Mouse (Mus musculus) liver, embryonic 14.5 days (tissue): ENCODE measurements around the gene Snapc1. TPM values are rescaled to one million over a fixed set of nuclear protein-coding genes. Genes with fewer than 3 reads are reported as not detected.

Experiments
- ATAC-seq: fragments of 200-750 bp; cut with Nextera tagmentation; 2 replicates; pipeline ENCODE4 v1.8.0; 2017; ENCODE audit warnings: moderate number of reproducible peaks, mild to moderate bottlenecking, moderate library complexity; ENCODE audit not compliant: insufficient read depth
- DNase-seq, 3 experiments: peaks; one replicate each; pipeline ENCODE4 v3.0.0-alpha.2; 2012 to 2013; ENCODE audit warnings: low read depth in 3 of 3, low spot score in 3 of 3
- H3K27ac ChIP-seq: fragments of 300-500 bp; sonication (generic); 2 replicates; pipeline ENCODE4 v1.5.1; 2014; ENCODE audit warnings: moderate library complexity, mild to moderate bottlenecking, control low read depth, inconsistent platforms
- H3K27me3 ChIP-seq: fragments of 300-500 bp; sonication (generic); 2 replicates; pipeline ENCODE4 v1.6.1; 2014; ENCODE audit warnings: mild to moderate bottlenecking, low read length, moderate library complexity; ENCODE audit not compliant: control insufficient read depth, insufficient read depth
- H3K36me3 ChIP-seq: fragments of 300-500 bp; sonication (generic); replicated peaks from 2 replicates; pipeline ENCODE4 v1.6.1; 2014; ENCODE audit warnings: low read depth; ENCODE audit not compliant: control insufficient read depth, insufficient read depth
- H3K4me1 ChIP-seq, 2 experiments: fragments of 200-500 bp in 1 of 2; fragments of 300-500 bp in 1 of 2; sonication (generic) in 1 of 2; replicated peaks; 2 replicates each; pipeline ENCODE4 v1.6.1; 2012 to 2014; ENCODE audit warnings: antibody characterized with exemption in 1 of 2, inconsistent platforms in 1 of 2, low read length in 1 of 2; ENCODE audit not compliant: control insufficient read depth in 2 of 2, insufficient read depth in 2 of 2
- H3K4me2 ChIP-seq: fragments of 300-500 bp; sonication (generic); 2 replicates; pipeline ENCODE4 v1.6.1; 2014; ENCODE audit warnings: low read depth, mild to moderate bottlenecking, control low read depth, moderate library complexity
- H3K4me3 ChIP-seq, 2 experiments: fragments of 200-500 bp in 1 of 2; fragments of 300-500 bp in 1 of 2; sonication (generic) in 1 of 2; 2 replicates each; pipeline ENCODE4 v1.5.1; 2012 to 2014; ENCODE audit warnings: low read depth in 2 of 2, low read length in 2 of 2, mild to moderate bottlenecking in 2 of 2, control low read depth in 1 of 2, inconsistent platforms in 1 of 2, moderate library complexity in 1 of 2; ENCODE audit not compliant: insufficient read depth in 1 of 2
- H3K9ac ChIP-seq: fragments of 300-500 bp; sonication (generic); replicated peaks from 2 replicates; pipeline ENCODE4 v1.6.1; 2014; ENCODE audit warnings: mild to moderate bottlenecking, control low read depth, moderate library complexity
- H3K9me3 ChIP-seq: fragments of 300-500 bp; sonication (generic); 2 replicates; pipeline ENCODE4 v1.6.1; 2016; ENCODE audit warnings: low read length, mixed read lengths; ENCODE audit not compliant: control insufficient read depth
- CTCF ChIP-seq: IDR thresholded peaks from 2 replicates; pipeline ENCODE4 v1.5.1; 2016; ENCODE audit warnings: antibody characterized with exemption, low read depth, control low read depth
- EP300 ChIP-seq: IDR thresholded peaks from 2 replicates; pipeline ENCODE4 v1.6.1; 2016; ENCODE audit warnings: antibody characterized with exemption, low read depth
- WGBS: fragments of 180-500 bp; shearing (Covaris S2); extraction: QIAGEN DNeasy Blood & Tissue Kit; methylation state at CpG from one replicate; pipeline ENCODE4 v1.1.7; 2014; ENCODE audit not compliant: insufficient replicate concordance; 5-methylcytosine and 5-hydroxymethylcytosine counted together
- polyA plus RNA-seq, 2 experiments: library from polyadenylated mRNA; depleted of rRNA in 1 of 2; stranded (reverse) in 1 of 2; unstranded in 1 of 2; fragments of >200 nt; fragmentation: Nextera tagmentation in 1 of 2; extraction: Ambion mirVana in 1 of 2; gene quantifications; 2 replicates each; pipeline versions ENCODE4 v1.2.1 to v1.2.3; 2012 to 2014

The Snapc1 gene
- polyA plus RNA-seq, 2 experiments: 3.3 to 3.5 TPM

GRCm38 (mm10) chr12:74023260-74023659, 59.0 kb downstream of the Snapc1 start:
- no peak overlapping the region for H3K9ac ChIP-seq
- no peak for TF ChIP-seq EP300
- no peak for TF ChIP-seq CTCF
- no peak for DNase-seq
- WGBS: 62% methylated on average over 5 of the region's 5 CpGs
- H3K9me3 ChIP-seq: no peaks in the 10 kb centered on the region
- ATAC-seq: no peak
- no peak overlapping the region for H3K4me2 ChIP-seq
- H3K27ac ChIP-seq: no peak overlapping the region
- H3K4me1 ChIP-seq: no peaks in the 10 kb centered on the region
- H3K27me3 ChIP-seq: no peaks in the 10 kb centered on the region
- H3K4me3 ChIP-seq: no peak overlapping the region
- H3K36me3 ChIP-seq: no peaks in the 10 kb centered on the region

- no peak for ATAC-seq
- no peak for DNase-seq
- no peaks in the 10 kb centered on the region for H3K9me3 ChIP-seq
- WGBS: 69% methylated on average over 2 of the region's 2 CpGs
- H3K4me2 ChIP-seq: no peak overlapping the region
- no peaks in the 10 kb centered on the region for H3K36me3 ChIP-seq
- H3K27ac ChIP-seq: no peak overlapping the region
- H3K4me1 ChIP-seq: no peaks in the 10 kb centered on the region
- H3K9ac ChIP-seq: no peak overlapping the region
- no peak overlapping the region for H3K4me3 ChIP-seq
- TF ChIP-seq CTCF (no peak), EP300 (no peak)
- H3K27me3 ChIP-seq: no peaks in the 10 kb centered on the region
These were observed 60.6 kb downstream of the Snapc1 start for GRCm38 (mm10) chr12:74024912-74025311.

Other genes with a start within 250 kb of the Snapc1 start
- gene Hif1a, start 63.1 kb upstream of the Snapc1 start, polyA plus RNA-seq (2012; rRNA removed): 6.5 and 8.2 TPM in 2 replicates
- gene Hif1a, start 63.1 kb upstream of the Snapc1 start, polyA plus RNA-seq (2014; fragmentation: Nextera tagmentation; extraction: Ambion mirVana): 15.0 and 16.9 TPM in 2 replicates
- gene Gm49321, start 26.8 kb upstream of the Snapc1 start, polyA plus RNA-seq (2012; rRNA removed): not detected in 2 replicates
- gene Gm49321, start 26.8 kb upstream of the Snapc1 start, polyA plus RNA-seq (2014; fragmentation: Nextera tagmentation; extraction: Ambion mirVana): 1.8 and 3.2 TPM in 2 replicates
- gene Syt16, start 33.2 kb downstream of the Snapc1 start, polyA plus RNA-seq (2012; rRNA removed): 0.01 TPM in 1 of 2 replicates, not detected in the other
- 0.04 TPM in 1 of 2 replicates, not detected in the other for gene Syt16, start 33.2 kb downstream of the Snapc1 start, polyA plus RNA-seq (2014; fragmentation: Nextera tagmentation; extraction: Ambion mirVana)